Mouse (Mus musculus) myocyte (in vitro differentiated cells): Measurements from ENCODE around the gene Abhd17c.

Experiments
- CEBPB ChIP-seq: IDR thresholded peaks from 2 replicates; pipeline ENCODE4 v1.6.1; 2011; ENCODE audit warnings: mild to moderate bottlenecking, moderate library complexity; ENCODE audit not compliant: poor library complexity, insufficient read depth, severe bottlenecking
- E2F4 ChIP-seq: IDR thresholded peaks from one replicate; pipeline ENCODE4 v1.6.1; 2011; ENCODE audit warnings: mild to moderate bottlenecking, control low read depth, moderate library complexity; ENCODE audit not compliant: insufficient read depth
- MAX ChIP-seq: IDR thresholded peaks from one replicate; pipeline ENCODE4 v1.6.1; 2011; ENCODE audit warnings: low read depth, mild to moderate bottlenecking, control low read depth
- MYOD1 ChIP-seq, 3 experiments: IDR thresholded peaks; one replicate each; pipeline ENCODE4 v1.6.1; 2011; ENCODE audit warnings: control low read depth in 2 of 3, low read depth in 2 of 3, mild to moderate bottlenecking in 2 of 3, moderate library complexity in 1 of 3; ENCODE audit not compliant: insufficient read length in 2 of 3, control insufficient read depth in 1 of 3
- MYOG ChIP-seq, 3 experiments: IDR thresholded peaks; one replicate each; pipeline ENCODE4 v1.6.1; 2011; ENCODE audit warnings: control low read depth in 2 of 3, low read depth in 2 of 3, mild to moderate bottlenecking in 2 of 3; ENCODE audit not compliant: insufficient read length in 2 of 3, control insufficient read depth in 1 of 3, insufficient read depth in 1 of 3
- POLR2A ChIP-seq: IDR thresholded peaks from one replicate; pipeline ENCODE4 v1.6.1; 2011; ENCODE audit warnings: low read depth, mild to moderate bottlenecking, control low read depth, moderate library complexity; ENCODE audit not compliant: insufficient read length
- POLR2AphosphoS2 ChIP-seq: IDR thresholded peaks from one replicate; pipeline ENCODE4 v1.6.1; 2011; ENCODE audit warnings: low read depth, control low read depth; ENCODE audit not compliant: insufficient read length
- REST ChIP-seq: IDR thresholded peaks from one replicate; pipeline ENCODE4 v1.6.1; 2011; ENCODE audit warnings: mild to moderate bottlenecking, control low read depth, moderate library complexity; ENCODE audit not compliant: insufficient read depth, insufficient read length
- SRF ChIP-seq: IDR thresholded peaks from one replicate; pipeline ENCODE4 v1.6.1; 2011; ENCODE audit warnings: low read depth; ENCODE audit not compliant: control insufficient read depth, insufficient read length
- TCF3 ChIP-seq: IDR thresholded peaks from one replicate; pipeline ENCODE4 v1.6.1; 2011; ENCODE audit warnings: low read depth, control low read depth; ENCODE audit not compliant: insufficient read length
- USF1 ChIP-seq: IDR thresholded peaks from one replicate; pipeline ENCODE4 v1.6.1; 2011; ENCODE audit warnings: low read depth, mild to moderate bottlenecking, control low read depth, moderate library complexity

DNA sequence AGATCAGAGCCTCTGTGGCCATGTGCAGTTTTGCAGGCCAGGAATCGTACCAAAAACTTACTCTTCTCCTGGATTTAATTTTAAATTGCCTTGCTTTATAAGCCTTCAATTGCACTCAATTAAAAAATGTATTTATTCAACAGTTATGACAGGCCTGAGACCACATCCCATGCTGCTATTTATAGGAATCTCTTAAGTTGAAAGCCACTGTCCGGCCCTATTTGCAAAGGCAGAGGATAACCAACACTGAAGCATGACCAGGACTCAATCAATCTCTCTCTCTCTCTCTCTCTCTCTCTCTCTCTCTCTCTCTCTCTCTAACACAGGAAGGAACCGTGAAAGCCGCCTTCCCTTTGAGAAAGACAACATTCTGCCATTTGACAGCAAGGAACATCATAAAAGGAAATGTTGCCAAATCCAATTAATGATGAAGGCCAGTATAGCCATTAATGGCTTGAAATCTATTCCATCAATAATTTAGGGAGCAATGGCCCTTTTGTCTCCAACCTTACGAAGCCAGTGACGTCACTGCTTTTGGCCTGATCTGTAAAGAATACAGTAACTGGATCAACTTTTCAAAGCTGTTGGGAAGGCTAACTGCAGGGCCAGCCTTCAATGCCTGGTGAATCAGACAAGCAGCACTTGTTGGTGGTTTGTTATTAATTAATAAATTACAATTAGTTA, 39.2 kb downstream of the Abhd17c start:
- TF ChIP-seq MYOD1 (IDR thresholded peaks at IDR 0.05; ENCODE audit: control insufficient read depth in 1 of 3, insufficient read length in 2 of 3, low read depth in 2 of 3): no peak
- TF ChIP-seq POLR2A: no peak
- no peak for TF ChIP-seq USF1
- no peak for TF ChIP-seq TCF3
- no peak for TF ChIP-seq E2F4
- no peak for TF ChIP-seq REST
- no peak for TF ChIP-seq MAX
- no peak for TF ChIP-seq MYOG (IDR thresholded peaks at IDR 0.05; ENCODE audit: control insufficient read depth in 1 of 3, insufficient read depth in 1 of 3, insufficient read length in 2 of 3, low read depth in 2 of 3)
- TF ChIP-seq CEBPB: no peak
- no peak for TF ChIP-seq POLR2AphosphoS2
- TF ChIP-seq SRF: no peak
